Mouse (Mus musculus): ENCODE data around the gene Crygc. TPM values are rescaled to one million over a fixed set of nuclear protein-coding genes. Genes with fewer than 3 reads are reported as not detected.

Crygc gene
- polyA plus RNA-seq, 1 experiment: not detected

DNA sequence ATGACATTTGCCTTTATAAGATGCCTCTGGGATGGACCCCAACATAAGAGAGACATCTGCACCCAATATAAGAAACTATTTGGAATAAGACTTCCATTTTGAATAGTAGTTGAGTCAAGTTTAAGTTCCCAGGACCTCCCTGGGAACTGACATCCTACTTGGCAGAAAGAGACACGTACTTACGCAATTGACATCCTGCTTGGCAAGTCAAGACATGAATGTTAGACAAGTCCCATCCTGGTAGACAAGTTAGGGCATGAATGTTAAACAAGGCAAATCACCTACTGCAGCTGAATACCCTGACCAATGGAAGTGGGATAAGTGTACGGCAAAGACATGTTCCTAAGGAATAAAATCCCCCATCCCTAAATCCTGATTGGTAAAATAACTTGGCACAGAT is 31.7 kb downstream of the Crygc start:
- Histone ChIP-seq H3K4me1 (ENCODE audit: control insufficient read depth, insufficient read depth, insufficient read length) (no peaks in the 10 kb centered on the region), H3K27me3 (ENCODE audit: control insufficient read depth, insufficient read depth, low read length) (no peaks in the 10 kb centered on the region), H3K4me3 (ENCODE audit: extremely low read depth, insufficient read depth, insufficient read length) (no peak overlapping the region), H3K27ac (ENCODE audit: insufficient read depth, low read length) (no peak overlapping the region), H3K36me3 (ENCODE audit: control insufficient read depth, insufficient read depth, low read length) (no peaks in the 10 kb centered on the region)
- no peak for DNase-seq (ENCODE audit: low read depth in 1 of 2, low spot score in 2 of 2)
- 95% methylated on average over 3 of the region's 3 CpGs for WGBS
- TF ChIP-seq POLR2A (IDR thresholded peaks at IDR 0.05; ENCODE audit: low read depth, low read length): no peak
- no peak for TF ChIP-seq CTCF (IDR thresholded peaks at IDR 0.05; ENCODE audit: extremely low read depth, insufficient read depth, insufficient read length, insufficient replicate concordance)

- WGBS: 85% methylated on average over 6 of the region's 6 CpGs
- Histone ChIP-seq H3K4me1 (ENCODE audit: control insufficient read depth, insufficient read depth, insufficient read length) (no peaks in the 10 kb centered on the region), H3K4me3 (ENCODE audit: extremely low read depth, insufficient read depth, insufficient read length) (no peak overlapping the region), H3K36me3 (ENCODE audit: control insufficient read depth, insufficient read depth, low read length) (no peaks in the 10 kb centered on the region), H3K27ac (ENCODE audit: insufficient read depth, low read length) (no peak overlapping the region), H3K27me3 (ENCODE audit: control insufficient read depth, insufficient read depth, low read length) (no peaks in the 10 kb centered on the region)
- no peak for DNase-seq (ENCODE audit: low read depth in 1 of 2, low spot score in 2 of 2)
- no peak for TF ChIP-seq CTCF (IDR thresholded peaks at IDR 0.05; ENCODE audit: extremely low read depth, insufficient read depth, insufficient read length, insufficient replicate concordance)
- no peak for TF ChIP-seq POLR2A (IDR thresholded peaks at IDR 0.05; ENCODE audit: low read depth, low read length)
These were observed 32.7 kb downstream of the Crygc start for GRCm38 (mm10) chr1:65040806-65041205.

DNA sequence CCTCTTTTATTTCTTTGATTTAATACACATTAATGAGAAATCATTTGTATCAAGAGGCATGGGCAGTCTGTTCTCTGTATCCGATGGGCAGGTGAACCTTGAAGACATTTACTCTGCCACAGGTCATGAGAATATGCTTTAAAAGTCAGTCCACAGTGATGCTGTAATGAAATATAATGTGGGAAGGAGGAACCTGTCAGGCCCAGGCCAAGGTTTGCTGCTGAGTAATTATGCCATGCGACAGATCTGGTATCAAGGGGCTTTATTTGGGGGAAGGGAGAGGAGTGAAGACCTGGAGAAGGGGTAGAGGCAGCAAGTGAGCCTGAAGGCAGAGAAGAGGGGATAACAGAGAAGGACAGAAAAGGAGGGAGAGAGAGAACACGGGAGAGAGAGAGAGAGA is 33.8 kb downstream of the Crygc start:
- Histone ChIP-seq H3K27ac (ENCODE audit: insufficient read depth, low read length) (no peak overlapping the region), H3K4me3 (ENCODE audit: extremely low read depth, insufficient read depth, insufficient read length) (no peak overlapping the region), H3K4me1 (ENCODE audit: control insufficient read depth, insufficient read depth, insufficient read length) (no peaks in the 10 kb centered on the region), H3K36me3 (ENCODE audit: control insufficient read depth, insufficient read depth, low read length) (no peaks in the 10 kb centered on the region), H3K27me3 (ENCODE audit: control insufficient read depth, insufficient read depth, low read length) (no peaks in the 10 kb centered on the region)
- DNase-seq (ENCODE audit: low read depth in 1 of 2, low spot score in 2 of 2): no peak
- WGBS: 81% methylated on average over 3 of the region's 3 CpGs
- TF ChIP-seq CTCF (IDR thresholded peaks at IDR 0.05; ENCODE audit: extremely low read depth, insufficient read depth, insufficient read length, insufficient replicate concordance): no peak
- no peak for TF ChIP-seq POLR2A (IDR thresholded peaks at IDR 0.05; ENCODE audit: low read depth, low read length)

- WGBS: 68% methylated on average over 2 of the region's 2 CpGs
- Histone ChIP-seq H3K36me3 (ENCODE audit: control insufficient read depth, insufficient read depth, low read length) (no peaks in the 10 kb centered on the region), H3K4me1 (ENCODE audit: control insufficient read depth, insufficient read depth, insufficient read length) (no peaks in the 10 kb centered on the region), H3K27ac (ENCODE audit: insufficient read depth, low read length) (no peak overlapping the region), H3K4me3 (ENCODE audit: extremely low read depth, insufficient read depth, insufficient read length) (no peak overlapping the region), H3K27me3 (ENCODE audit: control insufficient read depth, insufficient read depth, low read length) (no peaks in the 10 kb centered on the region)
- DNase-seq (ENCODE audit: low read depth in 1 of 2, low spot score in 2 of 2): no peak
- no peak for TF ChIP-seq POLR2A (IDR thresholded peaks at IDR 0.05; ENCODE audit: low read depth, low read length)
- no peak for TF ChIP-seq CTCF (IDR thresholded peaks at IDR 0.05; ENCODE audit: extremely low read depth, insufficient read depth, insufficient read length, insufficient replicate concordance)
These were observed 35.9 kb downstream of the Crygc start for GRCm38 (mm10) chr1:65037542-65037941.

DNA sequence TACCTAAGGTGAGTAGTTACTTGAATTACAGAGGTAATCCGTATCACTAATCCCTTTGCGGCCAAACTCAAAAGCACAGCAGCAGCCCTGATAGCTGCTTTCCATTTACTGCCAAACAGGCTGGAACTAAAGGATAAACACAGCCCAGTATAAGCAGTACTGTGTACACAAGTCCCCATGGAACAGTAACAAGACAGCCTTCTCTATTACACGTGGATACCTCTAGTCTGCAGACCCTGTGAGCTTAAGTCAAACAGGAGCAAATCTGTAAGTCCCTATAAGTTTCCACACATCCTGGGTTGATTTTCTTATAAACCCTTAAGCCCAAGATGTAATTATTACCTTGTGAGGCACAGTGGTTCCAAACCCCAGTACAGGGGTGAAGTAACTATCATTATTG is 38.0 kb downstream of the Crygc start:
- Histone ChIP-seq H3K4me3 (ENCODE audit: extremely low read depth, insufficient read depth, insufficient read length) (no peak overlapping the region), H3K36me3 (ENCODE audit: control insufficient read depth, insufficient read depth, low read length) (no peaks in the 10 kb centered on the region), H3K27me3 (ENCODE audit: control insufficient read depth, insufficient read depth, low read length) (no peaks in the 10 kb centered on the region), H3K4me1 (ENCODE audit: control insufficient read depth, insufficient read depth, insufficient read length) (no peaks in the 10 kb centered on the region), H3K27ac (ENCODE audit: insufficient read depth, low read length) (no peak overlapping the region)
- TF ChIP-seq CTCF (IDR thresholded peaks at IDR 0.05; ENCODE audit: extremely low read depth, insufficient read depth, insufficient read length, insufficient replicate concordance) (no peak), POLR2A (IDR thresholded peaks at IDR 0.05; ENCODE audit: low read depth, low read length) (no peak)
- WGBS: 68% methylated on average over 3 of the region's 3 CpGs
- no peak for DNase-seq (ENCODE audit: low read depth in 1 of 2, low spot score in 2 of 2)

GRCm38 (mm10) chr1:65032641-65033040 is 40.8 kb downstream of the Crygc start, which contains the start of gene Akr1cl:
Gene Akr1cl, minus strand, starts transcription at chr1:65032759.
- no peak within 1 kb of the TSS for H3K4me3 ChIP-seq (ENCODE audit: extremely low read depth, insufficient read depth, insufficient read length)
- TF ChIP-seq POLR2A (IDR thresholded peaks at IDR 0.05; ENCODE audit: low read depth, low read length) (no peak), CTCF (IDR thresholded peaks at IDR 0.05; ENCODE audit: extremely low read depth, insufficient read depth, insufficient read length, insufficient replicate concordance) (no peak)
- no peak within 1 kb of the TSS for H3K27ac ChIP-seq (ENCODE audit: insufficient read depth, low read length)
- H3K4me1 ChIP-seq (ENCODE audit: control insufficient read depth, insufficient read depth, insufficient read length): no peaks in the 10 kb centered on the region
- no peaks in the 10 kb centered on the region for H3K27me3 ChIP-seq (ENCODE audit: control insufficient read depth, insufficient read depth, low read length)
- no peaks in the 10 kb centered on the region for H3K36me3 ChIP-seq (ENCODE audit: control insufficient read depth, insufficient read depth, low read length)
- DNase-seq (ENCODE audit: low read depth in 1 of 2, low spot score in 2 of 2): no peak

- H3K4me1 ChIP-seq (ENCODE audit: control insufficient read depth, insufficient read depth, insufficient read length): no peaks in the 10 kb centered on the region
- WGBS: 82% methylated on average over 9 of the region's 9 CpGs
- H3K36me3 ChIP-seq (ENCODE audit: control insufficient read depth, insufficient read depth, low read length): no peaks in the 10 kb centered on the region
These were observed 45.3 kb downstream of the Crygc start for GRCm38 (mm10) chr1:65028206-65028605.

More at GRCm38 (mm10) chr1:65028206-65028605, 45.3 kb downstream of the Crygc start:
- DNase-seq (ENCODE audit: low read depth in 1 of 2, low spot score in 2 of 2): no peak
- TF ChIP-seq CTCF (IDR thresholded peaks at IDR 0.05; ENCODE audit: extremely low read depth, insufficient read depth, insufficient read length, insufficient replicate concordance) (no peak), POLR2A (IDR thresholded peaks at IDR 0.05; ENCODE audit: low read depth, low read length) (no peak)
- no peak overlapping the region for H3K4me3 ChIP-seq (ENCODE audit: extremely low read depth, insufficient read depth, insufficient read length)
- H3K27ac ChIP-seq (ENCODE audit: insufficient read depth, low read length): no peak overlapping the region
- H3K27me3 ChIP-seq (ENCODE audit: control insufficient read depth, insufficient read depth, low read length): no peaks in the 10 kb centered on the region

Other genes starting within 250 kb of the Crygc start
- 10.8 and 11.7 TPM in 2 replicates for gene Plekhm3, start 116.9 kb downstream of the Crygc start, polyA plus RNA-seq (2012; rRNA removed)
- 0.11 and 0.26 TPM in 2 replicates for gene Akr1cl, start 40.9 kb downstream of the Crygc start, polyA plus RNA-seq (2012; rRNA removed)
- gene Cryge, start 22.5 kb downstream of the Crygc start, polyA plus RNA-seq (2012; rRNA removed): 0.22 TPM in 1 of 2 replicates, not detected in the other
- not detected in 2 replicates for gene Crygd, start 10.2 kb downstream of the Crygc start, polyA plus RNA-seq (2012; rRNA removed)
- gene Crygb, start 8.6 kb upstream of the Crygc start, polyA plus RNA-seq (2012; rRNA removed): not detected in 2 replicates
- gene Cryga, start 29.7 kb upstream of the Crygc start, polyA plus RNA-seq (2012; rRNA removed): not detected in 2 replicates
- gene Gm28845, start 45.9 kb upstream of the Crygc start, polyA plus RNA-seq (2012; rRNA removed): not detected in 2 replicates
- not detected in 2 replicates for gene D630023F18Rik, start 49.5 kb upstream of the Crygc start, polyA plus RNA-seq (2012; rRNA removed)
- 6.8 and 8.6 TPM in 2 replicates for gene Idh1, start 112.8 kb upstream of the Crygc start, polyA plus RNA-seq (2012; rRNA removed)
- 4.7 and 6.2 TPM in 2 replicates for gene Pikfyve, start 113.0 kb upstream of the Crygc start, polyA plus RNA-seq (2012; rRNA removed)
- gene Pth2r, start 208.4 kb upstream of the Crygc start, polyA plus RNA-seq (2012; rRNA removed): not detected in 2 replicates

Measured in spleen, adult 2 months (tissue).